Mouse (Mus musculus) lung, postnatal 0 days (tissue): Measurements from ENCODE around the gene Ptpn1.

Source experiments
- CTCF ChIP-seq: IDR thresholded peaks from 2 replicates; pipeline ENCODE4 v1.5.1; 2016; ENCODE audit warnings: antibody characterized with exemption, mild to moderate bottlenecking
- EP300 ChIP-seq: IDR thresholded peaks from 2 replicates; pipeline ENCODE4 v1.6.1; 2016; ENCODE audit warnings: antibody characterized with exemption, mild to moderate bottlenecking, control low read depth

GRCm38 (mm10) chr2:167996672-167997215 is 64.9 kb downstream of the Ptpn1 start:
- TF ChIP-seq CTCF (no peak), EP300 (no peak)
